Mouse (Mus musculus): ENCODE measurements around the gene Arhgap21.

- TF ChIP-seq CTCF (IDR thresholded peaks at IDR 0.05) (no peak), POLR2A (IDR thresholded peaks at IDR 0.05; ENCODE audit: insufficient read depth, low read depth, low read length) (no peak), EP300 (IDR thresholded peaks at IDR 0.05; ENCODE audit: insufficient read depth, low read depth, low read length) (no peak)
Observed at GRCm38 (mm10) chr2:20943730-20944454, 24.8 kb downstream of the Arhgap21 start.
